Mouse (Mus musculus) right cerebral cortex, adult 2 months (tissue): Measurements from ENCODE around the gene Ppp1r9b.
"Not testable (repeated sequence)": the region's sequence is repeated elsewhere in the genome, so short reads cannot be mapped to it uniquely, and the experiment has no call there.

Experiments used
- DNase-seq, 2 experiments: peaks; one replicate each; pipeline ENCODE4 v3.0.0; 2021 to 2022; ENCODE audit warnings: low spot score in 2 of 2

Ppp1r9b gene

DNA sequence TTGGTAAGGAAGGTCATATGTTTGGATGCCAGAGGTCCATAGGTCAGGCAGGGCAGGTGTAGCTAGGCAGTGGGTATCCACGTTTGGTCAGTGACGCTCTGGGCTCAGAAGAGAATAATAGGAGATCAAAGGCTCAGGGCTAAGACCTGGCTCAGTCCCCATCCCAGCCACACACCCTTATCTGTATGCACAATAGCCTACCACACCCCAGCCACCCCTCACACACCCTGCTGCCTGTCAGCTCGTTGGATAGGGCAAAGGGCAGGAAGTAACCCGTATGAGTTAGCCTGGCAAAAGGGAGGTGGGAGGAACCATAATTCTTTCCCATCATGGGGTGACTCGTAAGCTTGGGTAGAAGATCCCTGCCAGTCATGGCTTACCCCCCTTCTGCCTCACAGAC, 6.8 kb downstream of the Ppp1r9b start:
- no peak for DNase-seq

DNA sequence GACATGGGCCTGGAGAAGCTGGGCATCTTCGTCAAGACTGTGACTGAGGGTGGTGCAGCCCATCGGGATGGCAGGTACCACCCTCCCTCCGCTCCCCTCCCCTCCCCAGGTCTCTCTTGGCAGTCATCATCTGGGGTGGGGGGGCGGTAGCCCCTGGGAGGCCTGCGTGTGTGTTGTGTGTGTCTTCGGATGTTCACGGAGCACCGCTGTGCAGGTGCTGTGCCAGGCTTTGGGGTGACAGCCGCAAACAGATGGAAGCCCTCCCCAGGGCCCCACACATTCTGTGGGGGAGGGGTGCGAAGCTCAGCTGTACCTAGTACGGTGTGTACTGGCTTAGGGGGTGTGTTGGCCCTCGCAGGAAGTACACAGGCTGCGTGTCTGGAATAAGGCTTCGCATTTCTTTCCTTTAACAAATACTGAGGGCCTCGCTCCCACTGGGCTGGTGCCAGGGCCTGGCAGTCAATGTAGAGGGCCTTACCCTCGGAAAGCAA, 7.3 kb downstream of the Ppp1r9b start:
- DNase-seq, result peak; percentile 57 to 70

DNA sequence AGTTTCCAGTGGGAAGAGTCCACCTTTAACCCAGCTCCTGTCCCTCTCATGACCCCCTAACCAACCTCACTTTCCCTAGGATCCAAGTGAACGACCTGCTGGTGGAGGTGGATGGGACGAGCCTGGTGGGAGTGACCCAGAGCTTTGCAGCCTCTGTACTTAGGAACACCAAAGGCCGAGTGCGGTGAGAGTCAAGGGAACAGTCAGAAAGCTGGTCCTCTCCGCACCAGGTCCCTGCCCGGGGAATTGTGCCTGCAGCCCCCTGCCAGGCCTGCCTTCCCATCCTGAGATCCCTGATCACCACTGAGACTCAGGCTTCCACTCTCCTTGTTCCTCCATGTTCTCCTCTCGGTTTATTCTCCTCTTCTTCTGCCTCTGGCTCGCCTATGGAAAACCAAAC, 9.3 kb downstream of the Ppp1r9b start:
- no peak for DNase-seq

DNA sequence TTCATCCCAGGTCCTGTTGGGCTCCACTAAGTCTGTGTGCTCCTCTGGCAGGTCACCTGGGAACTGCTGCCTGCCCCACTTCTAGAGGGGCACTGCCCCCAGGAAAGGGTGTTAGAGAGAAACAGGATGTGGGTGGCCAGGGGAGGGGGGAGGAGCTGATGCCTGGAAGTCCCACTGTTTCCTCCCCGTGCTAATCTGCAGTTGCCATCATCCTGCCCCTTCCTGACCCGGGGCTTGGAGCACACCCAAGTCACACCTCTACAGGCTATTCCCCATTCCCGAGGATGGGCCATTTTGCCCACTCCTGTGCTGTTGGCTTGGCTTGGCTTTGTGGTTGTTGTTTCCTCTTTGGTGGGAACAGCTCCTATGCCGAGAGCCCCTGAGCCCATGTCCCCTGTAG, 9.7 kb downstream of the Ppp1r9b start:
- DNase-seq, result no peak

DNA sequence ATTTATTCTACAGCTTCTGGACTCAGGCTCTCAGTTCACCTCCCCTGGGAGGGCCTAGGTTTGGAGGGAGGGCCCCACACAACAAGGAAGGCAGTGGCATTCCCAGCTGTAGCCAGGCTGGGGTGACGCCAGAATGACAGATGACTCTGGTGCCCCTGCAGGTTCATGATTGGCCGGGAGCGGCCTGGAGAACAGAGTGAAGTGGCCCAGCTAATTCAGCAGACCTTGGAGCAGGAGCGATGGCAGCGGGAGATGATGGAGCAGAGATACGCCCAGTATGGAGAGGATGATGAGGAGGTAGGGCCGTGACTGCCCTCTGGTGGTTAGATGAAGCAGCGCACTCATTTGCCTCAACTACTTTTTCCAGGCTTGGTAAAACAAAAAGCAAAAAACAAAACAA, 10.2 kb downstream of the Ppp1r9b start:
- peak; percentile 74 to 75 for DNase-seq

DNA sequence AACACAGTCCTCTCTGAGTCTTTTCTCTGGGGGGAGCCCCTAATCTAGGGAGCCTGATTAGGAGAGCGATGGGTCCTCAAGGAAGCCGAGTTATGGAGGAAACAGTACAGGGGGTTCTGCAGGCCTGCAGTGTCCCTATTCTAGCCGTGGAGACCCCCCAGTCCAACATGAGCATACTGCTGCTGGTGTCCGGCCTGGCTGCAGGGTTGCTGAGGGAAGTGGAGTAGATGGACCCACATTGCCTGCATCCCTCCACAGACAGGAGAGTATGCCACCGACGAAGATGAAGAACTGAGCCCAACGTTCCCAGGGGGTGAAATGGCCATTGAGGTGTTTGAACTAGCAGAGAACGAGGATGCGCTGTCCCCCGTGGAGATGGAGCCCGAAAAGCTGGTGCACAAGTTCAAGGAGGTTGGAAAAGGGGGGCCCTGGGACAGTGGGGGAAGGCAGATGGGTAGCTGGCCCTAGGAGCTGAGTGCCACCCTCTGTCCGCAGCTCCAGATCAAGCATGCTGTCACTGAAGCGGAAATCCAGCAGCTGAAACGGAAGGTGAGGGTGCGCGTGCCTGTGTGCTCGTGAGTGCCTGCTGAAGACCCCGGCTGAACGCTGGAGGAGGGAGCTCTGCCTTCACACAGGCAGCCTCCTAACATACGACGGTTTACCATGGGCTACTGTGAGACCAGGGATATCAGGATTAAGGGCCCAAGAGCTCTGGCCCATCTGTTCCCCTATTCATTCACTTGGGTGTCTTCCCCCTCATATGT, 10.9 kb downstream of the Ppp1r9b start:
- no peak for DNase-seq

DNA sequence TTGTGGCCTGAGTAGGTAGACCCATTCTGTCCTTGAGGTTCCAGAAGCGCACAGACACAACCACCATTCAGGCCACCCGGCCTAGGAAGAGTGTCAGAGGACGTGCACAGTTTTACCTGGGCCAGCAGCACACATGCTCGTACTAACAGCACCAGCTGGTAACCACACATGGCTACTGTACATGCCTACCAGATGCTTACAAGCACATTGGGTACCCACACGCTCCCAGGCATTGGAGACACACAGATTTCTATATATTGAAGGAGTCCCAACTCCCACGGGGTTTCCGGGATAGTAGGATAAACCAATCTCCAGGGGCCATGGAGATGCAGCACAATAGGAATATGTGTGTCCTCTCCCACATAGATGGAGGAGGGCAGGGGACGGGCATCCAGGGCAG, 11.9 kb downstream of the Ppp1r9b start:
- DNase-seq, result no peak

DNA sequence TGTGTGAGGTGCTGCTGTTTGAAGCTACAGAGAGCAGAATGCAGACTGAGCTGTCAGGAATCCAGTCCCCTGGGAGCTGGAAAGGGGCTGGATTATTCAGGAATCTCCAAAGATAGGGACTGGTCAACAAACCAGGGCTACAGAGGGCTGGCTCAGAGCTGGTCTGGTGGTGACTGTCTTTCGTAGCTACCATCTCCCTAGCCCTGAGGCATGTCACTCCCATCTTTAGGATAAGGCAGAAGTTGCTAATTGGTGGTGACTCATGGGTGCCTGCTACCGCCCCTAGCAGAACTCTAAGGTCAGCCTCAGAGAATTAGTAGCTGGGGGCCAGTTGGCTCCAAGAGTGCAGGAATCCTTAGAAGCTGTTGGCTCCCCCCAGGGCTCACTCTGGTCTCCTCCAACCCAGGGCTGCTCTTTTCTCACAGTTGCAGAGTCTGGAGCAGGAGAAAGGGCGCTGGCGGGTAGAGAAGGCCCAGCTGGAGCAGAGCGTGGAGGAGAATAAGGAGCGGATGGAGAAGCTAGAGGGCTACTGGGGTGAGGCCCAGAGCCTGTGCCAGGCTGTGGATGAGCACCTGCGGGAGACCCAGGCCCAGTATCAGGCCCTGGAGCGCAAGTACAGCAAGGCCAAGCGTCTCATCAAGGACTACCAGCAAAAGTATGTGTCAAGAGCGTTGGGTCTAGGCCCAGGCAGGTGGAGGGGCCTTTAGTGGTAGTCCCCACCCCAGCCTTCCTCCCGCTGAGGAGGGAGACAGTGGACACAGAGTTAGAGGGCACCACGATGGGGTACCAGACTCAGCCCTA, 13.5 kb downstream of the Ppp1r9b start:
- no peak for DNase-seq

DNA sequence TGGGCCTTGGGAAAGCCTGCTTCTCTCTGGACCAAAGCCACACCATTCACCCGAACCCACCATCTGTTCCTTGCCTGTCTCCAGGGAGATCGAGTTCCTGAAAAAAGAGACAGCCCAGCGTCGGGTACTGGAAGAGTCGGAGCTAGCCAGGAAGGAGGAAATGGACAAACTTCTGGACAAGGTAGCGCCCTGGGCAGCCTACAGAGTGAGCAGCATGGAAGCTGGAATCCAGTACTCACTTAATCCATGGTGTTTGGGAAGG, 14.0 kb downstream of the Ppp1r9b start:
- no peak for DNase-seq

DNA sequence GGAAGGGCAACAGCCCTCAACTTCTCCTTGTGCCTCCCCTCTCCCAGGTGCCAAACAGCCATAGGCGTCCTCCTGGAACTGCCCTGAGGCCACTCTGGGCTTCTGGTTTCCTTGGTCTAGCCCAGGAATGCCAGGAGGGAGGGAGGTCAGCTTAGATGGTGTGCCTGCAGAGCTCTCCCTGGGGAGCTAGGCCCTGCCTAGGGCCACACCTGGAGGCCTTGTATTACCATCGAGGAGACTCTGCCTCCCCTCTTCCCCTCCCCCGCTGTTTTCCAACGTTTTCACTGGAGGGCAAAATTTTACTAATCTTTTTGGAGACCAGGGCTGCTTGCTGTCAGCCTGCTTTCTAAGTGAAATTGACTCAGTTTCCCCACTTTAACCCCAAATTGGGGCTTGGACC, 15.2 kb downstream of the Ppp1r9b start:
- no peak for DNase-seq

DNA sequence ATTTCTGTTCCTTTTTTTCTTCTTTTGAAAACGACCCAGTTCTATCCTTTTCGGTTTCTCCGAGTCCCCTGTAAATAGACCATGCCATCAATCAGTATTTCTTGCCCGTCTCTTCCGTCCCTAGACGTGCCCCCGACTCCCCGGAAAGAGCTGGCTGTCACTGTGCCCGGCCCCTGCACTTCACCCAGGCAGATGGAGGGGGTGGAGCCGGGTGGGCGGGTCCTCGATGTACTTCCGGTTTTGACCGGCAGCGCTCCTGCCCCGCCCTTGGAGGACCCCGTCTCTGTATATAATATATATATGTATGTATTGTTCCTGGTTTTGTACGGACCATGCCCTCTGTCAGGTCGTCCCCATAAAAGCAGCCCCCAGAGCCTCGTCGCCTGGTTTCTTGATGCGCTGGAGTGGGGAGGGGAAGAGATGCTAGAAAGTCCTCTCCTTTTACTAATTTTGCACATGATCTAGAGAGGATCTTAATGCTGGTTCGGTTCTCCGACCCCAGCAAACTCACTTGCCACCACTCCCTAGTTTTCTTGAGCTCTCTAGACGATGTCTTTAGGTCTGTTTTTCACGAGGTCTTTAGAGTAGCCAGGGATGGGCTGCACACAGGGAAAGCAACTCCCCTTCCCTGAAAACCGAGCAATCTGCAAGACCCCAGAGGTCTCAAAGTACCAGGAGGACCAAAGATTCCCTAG, 15.8 kb downstream of the Ppp1r9b start:
- DNase-seq, result peak; percentile 63 to 68

DNA sequence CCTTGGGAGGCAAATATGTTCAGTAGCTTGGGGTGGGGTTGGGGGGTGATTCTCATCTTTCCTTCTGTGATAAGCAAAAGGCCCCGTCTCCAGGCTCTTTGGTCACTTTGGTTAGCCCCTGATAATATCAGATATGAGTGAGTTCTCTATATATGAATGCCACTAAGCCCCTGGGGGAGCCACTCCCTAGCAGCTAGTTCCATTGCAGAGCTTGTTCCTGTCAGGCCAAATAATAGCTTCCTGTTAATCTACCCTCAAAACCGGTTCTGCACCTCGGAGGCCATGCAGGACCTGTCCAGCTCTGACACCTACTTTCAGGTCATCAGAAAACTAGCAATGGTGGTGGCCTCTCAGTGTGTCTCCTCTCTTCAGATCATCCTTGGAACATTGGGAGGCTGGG, 16.6 kb downstream of the Ppp1r9b start:
- DNase-seq, result no peak

DNA sequence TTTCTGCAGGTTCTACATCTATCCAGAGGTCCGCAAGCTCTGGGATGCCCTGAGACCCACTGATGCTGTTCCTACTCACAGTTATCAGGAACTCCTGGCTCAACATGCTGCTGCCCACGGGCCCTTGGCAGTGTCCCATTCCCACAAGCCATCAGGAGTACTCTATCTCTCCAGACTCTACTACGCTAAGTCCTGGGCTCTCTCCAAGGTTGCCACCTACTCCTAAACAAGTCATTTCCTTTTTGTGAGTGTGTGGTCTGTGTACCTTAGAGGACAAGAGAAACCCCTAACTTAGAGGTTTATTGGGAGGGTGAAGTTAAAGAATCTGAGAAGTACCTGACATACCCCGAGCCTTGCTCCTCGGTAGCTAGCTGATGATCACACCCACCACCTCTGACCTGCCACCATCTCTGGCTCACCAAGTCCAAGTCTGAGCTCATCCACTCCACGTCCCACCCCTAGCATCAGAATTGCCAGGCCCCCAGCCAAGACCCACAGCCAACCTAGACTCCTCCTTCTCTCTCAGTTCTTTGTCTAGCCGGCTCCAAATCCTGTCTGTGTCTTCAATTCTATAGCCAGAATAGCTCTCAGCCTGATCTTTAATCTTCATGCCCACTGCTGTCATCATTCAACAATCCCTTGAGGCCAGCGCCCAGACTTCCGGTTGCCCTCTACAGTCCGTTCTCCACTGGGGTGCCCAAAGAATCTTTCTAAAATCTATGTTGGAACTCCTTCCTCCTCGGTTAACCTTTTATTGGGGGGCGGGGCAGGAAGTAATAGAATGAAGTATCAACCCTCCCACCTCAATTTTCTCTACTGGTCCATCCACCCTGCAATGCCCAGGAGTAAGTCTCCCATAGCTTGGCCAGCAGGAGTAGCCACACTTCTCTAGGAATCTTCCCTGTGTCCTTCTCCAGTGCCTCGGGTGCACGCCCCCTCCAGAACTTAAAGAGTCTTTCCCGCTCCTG, 18.1 kb downstream of the Ppp1r9b start:
- DNase-seq, result no peak

DNA sequence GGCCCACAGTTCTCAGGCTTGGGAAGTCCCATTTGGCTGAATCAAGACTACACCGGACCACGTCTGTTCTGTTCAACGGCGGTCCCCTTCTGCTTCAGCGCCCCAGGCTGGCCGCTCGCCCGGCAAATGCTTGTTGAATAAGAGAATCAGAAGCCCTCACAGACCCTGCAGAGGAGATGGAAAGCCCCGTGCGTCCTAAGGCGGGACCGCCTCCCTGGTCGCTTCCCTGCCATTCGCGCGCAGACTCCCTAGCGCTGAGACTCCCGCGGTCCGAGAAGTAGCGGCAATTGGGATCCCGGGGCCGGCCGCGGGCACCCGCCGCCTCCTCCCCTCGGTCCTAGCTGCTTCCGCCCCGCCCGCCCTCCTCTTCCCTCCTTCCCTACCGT, 18.8 kb downstream of the Ppp1r9b start, which contains the start of gene Samd14:
Samd14 (plus strand) TSS at position 251 of the 386 bp plus-strand sequence.
- DNase-seq, result peak; percentile 61

DNA sequence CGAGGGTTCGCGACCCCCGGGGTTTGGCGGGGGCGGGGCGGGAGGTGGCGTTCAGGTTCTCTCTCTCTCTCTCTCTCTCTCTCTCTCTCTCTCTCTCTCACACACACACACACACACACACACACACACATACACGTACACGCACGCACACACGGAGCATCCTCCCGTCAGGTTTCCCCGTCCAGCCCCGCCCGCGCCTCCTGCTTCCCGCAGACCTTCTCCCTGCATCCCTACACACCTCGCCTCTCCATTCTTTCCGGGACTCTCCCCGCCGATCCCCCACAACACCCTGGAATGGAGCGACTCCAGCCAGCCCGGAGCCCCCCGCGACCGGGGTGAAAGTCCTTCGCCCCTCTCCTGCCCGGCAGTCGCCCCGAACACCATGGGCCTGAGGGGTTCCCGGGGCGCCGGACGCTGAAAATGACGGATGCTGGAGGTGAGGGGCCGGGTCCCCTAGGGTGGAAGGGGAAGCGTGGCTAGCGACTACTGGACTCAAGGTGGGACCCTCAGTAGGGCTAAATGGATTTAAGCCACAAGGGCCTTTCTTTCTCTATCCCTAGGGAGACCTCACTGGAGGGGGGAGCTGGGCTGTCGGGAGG, 19.4 kb downstream of the Ppp1r9b start:
- no peak for DNase-seq

DNA sequence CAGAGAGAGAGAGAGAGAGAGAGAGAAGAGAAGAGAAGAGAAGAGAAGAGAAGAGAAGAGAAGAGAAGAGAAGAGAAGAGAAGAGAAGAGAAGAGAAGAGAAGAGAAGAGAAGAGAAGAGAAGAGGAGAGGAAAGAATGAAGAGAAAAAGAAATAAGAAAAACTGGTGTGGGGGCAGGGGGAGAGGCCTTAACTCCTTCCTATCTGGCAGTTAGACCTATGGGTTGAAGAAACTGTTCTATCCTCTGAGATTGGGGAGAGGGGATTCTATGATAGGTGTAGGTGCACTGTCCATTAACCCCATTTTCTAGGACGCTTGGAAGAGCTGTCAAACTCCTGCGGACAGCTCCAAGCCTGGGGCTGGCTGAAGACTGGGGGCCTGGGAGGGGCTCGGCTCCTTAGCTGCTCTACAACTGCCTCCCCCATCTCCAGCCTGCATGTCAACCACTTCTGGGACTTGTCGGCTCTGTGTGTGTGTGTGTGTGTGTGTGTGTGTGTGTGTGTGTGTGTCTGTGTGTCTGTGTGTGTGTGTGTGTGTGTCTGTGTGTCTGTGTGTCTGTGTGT, 20.1 kb downstream of the Ppp1r9b start:
- not testable (repeated sequence) for DNase-seq

DNA sequence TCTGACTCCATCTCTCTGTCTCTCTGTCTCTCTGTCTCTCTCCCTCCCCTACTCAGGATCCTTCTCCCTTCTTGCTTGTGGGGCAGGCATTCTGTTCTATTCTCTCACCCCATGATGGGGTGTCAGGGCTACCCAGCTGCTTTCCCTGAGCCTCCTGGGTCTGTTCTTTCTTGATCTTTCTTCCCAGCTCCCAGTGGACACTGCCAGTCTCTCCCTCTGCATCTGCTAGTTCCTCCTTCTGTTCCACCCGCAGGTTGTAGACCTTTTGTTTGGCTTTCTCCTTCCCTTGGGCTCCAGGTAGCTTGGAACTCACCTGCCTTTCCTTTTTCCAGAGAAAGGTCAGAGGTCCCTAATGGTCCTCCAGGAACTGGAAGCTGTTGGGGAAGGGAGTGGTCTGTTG, 20.6 kb downstream of the Ppp1r9b start:
- no peak for DNase-seq

DNA sequence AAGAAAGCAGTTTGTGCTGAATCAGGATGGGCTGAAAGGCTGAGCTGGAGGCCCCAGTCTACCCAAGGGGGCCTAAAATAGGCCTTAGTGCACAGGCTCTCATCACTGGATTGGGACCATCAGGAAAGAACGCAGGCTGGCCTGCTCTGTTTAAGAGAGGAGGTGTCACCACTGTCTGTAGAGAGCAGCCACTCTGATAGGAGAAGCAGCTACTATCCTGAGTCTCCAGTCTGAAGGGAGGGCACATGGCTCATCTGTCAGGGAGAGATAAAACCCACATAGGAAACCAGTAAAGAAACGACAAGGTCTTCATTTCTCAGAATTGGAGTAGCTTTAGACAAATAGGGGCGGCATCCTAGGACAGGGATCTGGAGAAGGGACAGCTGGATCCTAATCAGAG, 21.2 kb downstream of the Ppp1r9b start:
- no peak for DNase-seq

DNA sequence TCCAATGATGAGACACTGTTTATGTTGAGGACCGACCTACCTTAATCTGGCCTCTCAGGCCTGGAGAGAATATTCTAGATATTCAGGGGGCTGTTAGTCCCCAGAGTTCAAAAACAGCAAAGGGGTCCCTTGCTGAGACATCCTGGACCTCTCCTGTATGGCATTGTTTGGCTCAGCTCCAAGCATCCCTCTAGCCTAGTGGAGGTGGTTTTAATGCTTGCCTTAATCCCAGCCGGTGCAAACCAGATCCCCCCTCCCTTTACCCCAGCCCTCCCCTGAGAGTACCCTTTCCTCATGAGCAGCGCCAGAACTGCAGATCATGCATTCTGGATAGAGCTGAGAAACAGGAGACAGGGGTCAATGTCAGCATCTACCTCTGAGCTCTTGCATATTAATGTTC, 21.7 kb downstream of the Ppp1r9b start:
- no peak for DNase-seq

DNA sequence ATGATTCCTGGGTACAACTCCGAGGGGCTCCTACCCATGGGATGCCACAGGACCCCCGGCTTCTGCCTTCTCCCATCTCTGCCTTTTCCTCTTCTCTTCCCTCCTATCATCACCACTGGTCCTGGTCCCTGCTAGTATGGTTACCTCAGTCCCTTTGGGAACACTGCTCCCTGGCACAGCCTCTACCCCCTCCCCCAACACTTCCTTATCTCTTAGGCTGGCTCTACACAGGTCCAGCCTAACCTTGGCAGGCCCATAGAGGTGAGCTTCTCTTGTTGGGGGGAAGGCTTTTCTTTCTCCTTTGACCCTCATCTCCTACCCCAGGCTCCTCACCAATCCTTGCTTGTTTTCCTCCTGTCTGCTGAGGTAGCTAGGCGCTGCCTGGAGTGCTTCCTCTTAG, 24.6 kb downstream of the Ppp1r9b start:
- no peak for DNase-seq
